Mouse (Mus musculus): ENCODE data around the gene Gm37240.

- no peak for TF ChIP-seq POLR2A (IDR thresholded peaks at IDR 0.05; ENCODE audit: borderline replicate concordance, insufficient read depth, low read length)
- no peak for TF ChIP-seq CTCF (IDR thresholded peaks at IDR 0.05; ENCODE audit: borderline replicate concordance, insufficient read depth, low read depth, low read length)
Observed at GRCm38 (mm10) chr3:85198496-85198895, 688.8 kb downstream of the Gm37240 start.
